Mouse (Mus musculus) mature B cell (primary cell): ENCODE data around the gene Gm20835.
"Not testable (repeated sequence)": the region's sequence is repeated elsewhere in the genome, so short reads cannot be mapped to it uniquely, and the experiment has no call there.

Source experiments
- in situ Hi-C: fragments of 300-500 bp; cut with MboI; formaldehyde crosslinking; loops from 2 replicates; pipeline ENCODE4 v1.14.3; 2019

Gene Gm20835

DNA sequence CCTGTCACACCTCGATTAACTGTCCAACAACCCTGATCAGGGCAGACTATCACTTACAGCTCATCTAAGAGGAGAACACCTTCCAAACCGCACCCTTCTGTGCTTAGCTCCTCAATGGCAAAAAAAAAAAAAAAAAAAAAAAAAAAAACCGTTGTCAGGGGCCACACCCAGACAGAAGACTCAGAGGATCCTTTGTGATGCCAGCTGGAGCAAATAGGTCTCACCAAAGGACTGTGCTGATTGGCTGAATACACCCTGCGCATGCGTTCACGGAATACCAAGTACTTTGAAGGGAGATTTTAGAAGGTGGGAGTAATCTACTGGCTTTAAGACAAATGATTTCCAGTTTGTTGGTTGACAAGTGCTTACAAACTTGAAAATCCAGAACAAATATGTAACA lies at the start of gene Gm20835:
TSS of gene Gm20835 (minus strand) at position 101 of the 400 bp plus-strand sequence.
- in situ Hi-C loops = not testable (repeated sequence)
